Mouse (Mus musculus) megakaryocyte, embryonic 14.5 days (primary cell): ENCODE data around the gene Senp1.

ENCODE experiments used
- FLI1 ChIP-seq: IDR thresholded peaks from 2 replicates; pipeline ENCODE4 v1.6.1; 2012; ENCODE audit warnings: low read length, inconsistent platforms, mixed read lengths
- GATA1 ChIP-seq: IDR thresholded peaks from 3 replicates; pipeline ENCODE4 v1.6.1; 2012; ENCODE audit warnings: mixed read lengths, low read length, inconsistent platforms, borderline replicate concordance

- TF ChIP-seq GATA1, result no peak
- no peak for TF ChIP-seq FLI1
Measured at GRCm38 (mm10) chr15:98074521-98074920, 19.0 kb downstream of the Senp1 start.
